Mouse (Mus musculus) heart, postnatal 0 days (tissue): Measurements from ENCODE around the gene Rad9b.

Experiments used
- CTCF ChIP-seq: IDR thresholded peaks from 2 replicates; pipeline ENCODE4 v1.5.1; 2016; ENCODE audit warnings: antibody characterized with exemption, control low read depth, low read depth
- EP300 ChIP-seq: IDR thresholded peaks from 2 replicates; pipeline ENCODE4 v1.6.1; 2016; ENCODE audit warnings: antibody characterized with exemption, low read depth

GRCm38 (mm10) chr5:122279799-122280421 is 74.1 kb downstream of the Rad9b start:
- TF ChIP-seq CTCF (no peak), EP300 (no peak)
